Mouse (Mus musculus) forebrain, embryonic 13.5 days (tissue): ENCODE data around the gene Osmr. TPM values are rescaled to one million over a fixed set of nuclear protein-coding genes. Genes with fewer than 3 reads are reported as not detected.
"Not testable (repeated sequence)": the region's sequence is repeated elsewhere in the genome, so short reads cannot be mapped to it uniquely, and the experiment has no call there.

Experiments used
- ATAC-seq: fragments of 200-750 bp; cut with Nextera tagmentation; 2 replicates; pipeline ENCODE4 v1.8.0; 2017
- H3K27ac ChIP-seq: fragments of 300-500 bp; sonication (generic); 2 replicates; pipeline ENCODE4 v1.5.1; 2015; ENCODE audit warnings: inconsistent platforms, mild to moderate bottlenecking, moderate library complexity
- H3K27me3 ChIP-seq: fragments of 300-500 bp; sonication (generic); 2 replicates; pipeline ENCODE4 v1.6.1; 2015; ENCODE audit warnings: mild to moderate bottlenecking, inconsistent platforms
- H3K36me3 ChIP-seq: fragments of 300-500 bp; sonication (generic); 2 replicates; pipeline ENCODE4 v1.6.1; 2015; ENCODE audit warnings: mild to moderate bottlenecking, inconsistent platforms; ENCODE audit not compliant: poor library complexity, severe bottlenecking
- H3K4me1 ChIP-seq: fragments of 300-500 bp; sonication (generic); 2 replicates; pipeline ENCODE4 v1.6.1; 2015; ENCODE audit warnings: inconsistent platforms
- H3K4me2 ChIP-seq: fragments of 300-500 bp; sonication (generic); 2 replicates; pipeline ENCODE4 v1.6.1; 2015; ENCODE audit warnings: inconsistent platforms, mild to moderate bottlenecking, moderate library complexity
- H3K4me3 ChIP-seq: fragments of 300-500 bp; sonication (generic); 2 replicates; pipeline ENCODE4 v1.5.1; 2015; ENCODE audit warnings: mild to moderate bottlenecking, inconsistent platforms
- H3K9ac ChIP-seq: fragments of 300-500 bp; sonication (generic); 2 replicates; pipeline ENCODE4 v1.6.1; 2015; ENCODE audit warnings: mild to moderate bottlenecking, inconsistent platforms
- H3K9me3 ChIP-seq: fragments of 300-500 bp; sonication (generic); replicated peaks from 2 replicates; pipeline ENCODE4 v1.6.1; 2016; ENCODE audit warnings: inconsistent platforms
- WGBS: fragments of 180-500 bp; shearing (Covaris S2); methylation state at CpG from one replicate; pipeline ENCODE4 v1.1.7; 2015; 5-methylcytosine and 5-hydroxymethylcytosine counted together
- polyA plus RNA-seq: library from polyadenylated mRNA; unstranded; fragments of >200 nt; fragmentation: Nextera tagmentation; extraction: Ambion mirVana; gene quantifications from 2 replicates; pipeline ENCODE4 v1.2.1, GENCODE M21; 2015

Osmr gene
- polyA plus RNA-seq, 1 experiment from 2014 or later, result 0.75 TPM

DNA sequence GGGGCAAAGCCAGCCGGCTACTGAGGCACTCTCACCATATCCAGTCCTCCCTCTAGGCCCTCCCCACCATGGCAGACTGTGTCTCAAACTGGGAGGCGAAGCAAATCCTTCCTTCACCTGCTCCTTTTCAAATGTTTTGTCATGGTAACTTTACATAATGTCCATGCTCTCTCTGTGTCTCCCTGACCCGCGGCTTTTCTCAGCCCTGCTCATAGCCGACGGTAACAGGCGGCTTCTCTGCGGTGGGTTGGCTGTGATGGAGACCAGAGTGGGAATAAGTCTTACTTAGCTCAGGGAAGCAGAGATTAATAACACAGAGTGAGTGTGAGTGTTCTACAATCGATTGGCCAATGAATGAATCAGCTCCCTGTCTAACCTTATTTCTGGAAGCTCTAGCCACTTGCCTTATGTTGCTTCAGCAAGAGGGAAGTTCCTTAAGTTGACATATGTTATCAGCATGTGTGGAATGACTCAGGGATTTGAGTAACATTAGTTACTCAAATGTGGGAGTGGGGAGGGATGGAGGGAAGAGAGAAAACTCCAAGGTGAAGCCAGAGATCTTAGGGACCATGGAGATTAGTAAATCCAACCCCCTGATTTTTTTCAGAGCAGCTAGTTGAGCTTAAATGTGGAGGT lies 17.4 kb downstream of the Osmr start:
- WGBS, result 88% methylated on average over 9 of the region's 9 CpGs
- Histone ChIP-seq H3K27me3 (no peaks in the 10 kb centered on the region), H3K36me3 (no peaks in the 10 kb centered on the region), H3K4me2 (no peak overlapping the region), H3K9ac (no peak overlapping the region), H3K9me3 (no peaks in the 10 kb centered on the region), H3K4me1 (no peaks in the 10 kb centered on the region), H3K27ac (no peak overlapping the region), H3K4me3 (no peak overlapping the region)
- no peak for ATAC-seq

GRCm38 (mm10) chr15:6849851-6850250 lies 24.9 kb downstream of the Osmr start:
- Histone ChIP-seq H3K4me2 (no peak overlapping the region), H3K9ac (no peak overlapping the region)
- ATAC-seq, result no peak

DNA sequence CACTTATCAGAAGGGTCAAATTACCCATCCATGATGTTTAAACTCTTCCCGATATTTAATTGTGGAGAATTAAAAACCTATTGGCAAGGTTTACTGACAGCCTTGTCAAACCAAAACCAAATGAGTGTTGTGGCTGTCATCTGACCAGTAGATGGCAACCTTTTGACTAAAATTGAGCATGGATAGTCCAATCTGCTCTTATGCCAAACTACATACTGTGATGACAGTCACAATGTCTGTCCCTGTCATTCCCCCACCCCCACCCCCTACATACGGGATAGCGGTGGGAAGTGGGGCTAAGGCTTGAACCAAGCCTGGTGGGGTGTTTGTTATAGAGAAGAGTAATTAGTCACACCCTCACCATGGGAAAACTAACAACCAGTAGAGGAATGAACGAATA lies 34.6 kb downstream of the Osmr start:
- Histone ChIP-seq H3K27me3 (no peaks in the 10 kb centered on the region), H3K4me3 (no peak overlapping the region), H3K27ac (no peak overlapping the region), H3K9ac (no peak overlapping the region), H3K4me2 (no peak overlapping the region), H3K4me1 (no peaks in the 10 kb centered on the region), H3K36me3 (no peaks in the 10 kb centered on the region), H3K9me3 (no peaks in the 10 kb centered on the region)
- WGBS, result 52% methylated on average over 4 of the region's 4 CpGs
- peak; percentile 69 for ATAC-seq

More at GRCm38 (mm10) chr15:6849851-6850250, 24.9 kb downstream of the Osmr start:
- WGBS, result 43% methylated on average over 1 of the region's 1 CpGs
- no peaks in the 10 kb centered on the region for H3K4me1 ChIP-seq
- no peak overlapping the region for H3K27ac ChIP-seq
- H3K27me3 ChIP-seq, result no peaks in the 10 kb centered on the region
- no peaks in the 10 kb centered on the region for H3K36me3 ChIP-seq
- no peak overlapping the region for H3K4me3 ChIP-seq
- H3K9me3 ChIP-seq, result no peaks in the 10 kb centered on the region

GRCm38 (mm10) chr15:6815807-6816206 lies 59.0 kb downstream of the Osmr start:
- 91% methylated on average over 4 of the region's 4 CpGs for WGBS
- Histone ChIP-seq H3K27ac (no peak overlapping the region), H3K9ac (no peak overlapping the region), H3K36me3 (no peaks in the 10 kb centered on the region), H3K9me3 (peaks cover 4% of the 10 kb centered on the region), H3K4me1 (no peaks in the 10 kb centered on the region), H3K27me3 (no peaks in the 10 kb centered on the region), H3K4me3 (no peak overlapping the region), H3K4me2 (no peak overlapping the region)
- ATAC-seq, result no peak

GRCm38 (mm10) chr15:6801212-6801611 lies 73.6 kb downstream of the Osmr start:
- peaks cover 42% of the 10 kb centered on the region for H3K36me3 ChIP-seq
- H3K27me3 ChIP-seq, H3K4me1 ChIP-seq, H3K9ac ChIP-seq, H3K4me2 ChIP-seq, H3K4me3 ChIP-seq, H3K9me3 ChIP-seq, H3K27ac ChIP-seq, ATAC-seq: not testable (repeated sequence)
- WGBS, result 96% methylated on average over 8 of the region's 8 CpGs

DNA sequence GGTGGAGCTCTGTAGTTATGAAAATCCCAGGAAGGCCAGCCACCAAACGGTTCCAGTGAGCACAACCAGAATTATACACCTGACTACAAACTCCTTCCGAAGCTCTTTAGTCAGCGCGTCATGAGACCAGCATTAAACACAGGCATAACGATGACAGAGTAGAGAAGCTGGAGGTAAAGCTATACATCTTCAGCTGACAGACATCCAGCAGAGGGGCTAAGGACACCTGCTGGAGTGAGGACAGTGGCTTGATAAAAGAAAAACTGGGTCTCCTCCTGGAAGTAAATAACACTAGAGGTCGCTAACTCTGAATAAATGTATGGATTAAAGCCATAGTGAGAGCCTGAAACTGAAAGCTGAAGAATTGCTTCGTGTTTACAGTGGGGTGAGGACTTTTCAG lies 81.9 kb downstream of the Osmr start:
- H3K9me3 ChIP-seq, result no peaks in the 10 kb centered on the region
- no peak for ATAC-seq
- no peaks in the 10 kb centered on the region for H3K4me1 ChIP-seq
- no peak overlapping the region for H3K4me3 ChIP-seq
- no peak overlapping the region for H3K9ac ChIP-seq
- H3K27me3 ChIP-seq, result no peaks in the 10 kb centered on the region
- H3K4me2 ChIP-seq, result no peak overlapping the region
- no peak overlapping the region for H3K27ac ChIP-seq
- WGBS, result 86% methylated on average over 7 of the region's 7 CpGs
- H3K36me3 ChIP-seq, result peaks cover 92% of the 10 kb centered on the region

- no peak overlapping the region for H3K27ac ChIP-seq
- H3K9ac ChIP-seq, result no peak overlapping the region
- 91% methylated on average over 11 of the region's 11 CpGs for WGBS
- no peaks in the 10 kb centered on the region for H3K9me3 ChIP-seq
- H3K4me1 ChIP-seq, result no peaks in the 10 kb centered on the region
- H3K36me3 ChIP-seq, result peaks cover 90% of the 10 kb centered on the region
- no peak for ATAC-seq
- H3K4me3 ChIP-seq, result no peak overlapping the region
- H3K4me2 ChIP-seq, result no peak overlapping the region
- no peaks in the 10 kb centered on the region for H3K27me3 ChIP-seq
These were observed 83.1 kb downstream of the Osmr start for GRCm38 (mm10) chr15:6791648-6792047.

DNA sequence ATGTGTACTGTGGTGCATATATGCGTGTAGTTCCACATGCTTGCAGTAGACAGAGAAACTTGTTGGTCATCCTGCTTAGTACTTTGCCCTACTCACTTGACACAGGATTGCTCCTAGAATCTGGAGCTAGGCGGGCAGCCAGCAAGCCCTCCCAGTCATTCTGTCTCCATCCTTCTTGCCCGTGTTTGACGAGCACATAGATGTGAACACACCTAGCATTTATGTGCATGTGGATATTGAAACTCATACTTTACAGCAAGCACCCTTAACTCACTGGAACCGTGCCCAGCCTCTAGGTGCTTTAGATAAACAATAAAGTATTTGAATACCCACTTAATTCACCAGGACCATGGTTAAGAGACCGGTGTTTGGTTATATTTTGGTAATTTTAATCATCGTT lies 84.8 kb downstream of the Osmr start:
- WGBS, result 91% methylated on average over 7 of the region's 7 CpGs
- Histone ChIP-seq H3K36me3 (peaks cover 86% of the 10 kb centered on the region), H3K4me2 (no peak overlapping the region), H3K9ac (no peak overlapping the region), H3K4me3 (no peak overlapping the region), H3K9me3 (no peaks in the 10 kb centered on the region), H3K4me1 (no peaks in the 10 kb centered on the region), H3K27me3 (no peaks in the 10 kb centered on the region), H3K27ac (no peak overlapping the region)
- no peak for ATAC-seq

GRCm38 (mm10) chr15:6787236-6787635 lies 87.5 kb downstream of the Osmr start:
- no peak overlapping the region for H3K9ac ChIP-seq
- no peaks in the 10 kb centered on the region for H3K4me1 ChIP-seq
- H3K36me3 ChIP-seq, result peaks cover 81% of the 10 kb centered on the region
- H3K27ac ChIP-seq, result no peak overlapping the region
- WGBS, result 97% methylated on average over 10 of the region's 10 CpGs
- no peak overlapping the region for H3K4me3 ChIP-seq
- H3K4me2 ChIP-seq, result no peak overlapping the region
- no peaks in the 10 kb centered on the region for H3K9me3 ChIP-seq
- no peak for ATAC-seq
- H3K27me3 ChIP-seq, result no peaks in the 10 kb centered on the region

DNA sequence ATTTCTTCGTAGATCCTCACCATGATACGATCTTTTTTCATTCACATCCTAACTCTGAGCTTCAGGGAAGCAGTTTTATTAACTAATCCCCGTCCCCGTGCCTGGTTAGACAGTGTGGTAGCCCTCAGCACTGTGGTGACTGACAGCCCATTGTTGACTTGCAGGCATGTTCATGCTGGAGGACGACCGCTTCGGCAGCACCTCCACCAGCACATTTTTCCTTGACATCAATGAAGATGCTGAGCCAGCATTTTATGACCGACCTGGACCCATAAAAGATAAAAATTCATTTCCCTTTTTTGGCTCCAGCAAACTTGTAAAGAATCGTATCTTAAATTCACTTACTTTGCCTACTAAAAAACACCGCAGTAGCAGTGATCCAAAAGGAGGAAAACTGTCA lies 88.6 kb downstream of the Osmr start:
- H3K9ac ChIP-seq, result no peak overlapping the region
- no peak overlapping the region for H3K4me2 ChIP-seq
- H3K4me3 ChIP-seq, result no peak overlapping the region
- no peaks in the 10 kb centered on the region for H3K27me3 ChIP-seq
- ATAC-seq, result no peak
- no peaks in the 10 kb centered on the region for H3K4me1 ChIP-seq
- no peak overlapping the region for H3K27ac ChIP-seq
- WGBS, result 94% methylated on average over 10 of the region's 10 CpGs
- no peaks in the 10 kb centered on the region for H3K9me3 ChIP-seq
- peaks cover 82% of the 10 kb centered on the region for H3K36me3 ChIP-seq

DNA sequence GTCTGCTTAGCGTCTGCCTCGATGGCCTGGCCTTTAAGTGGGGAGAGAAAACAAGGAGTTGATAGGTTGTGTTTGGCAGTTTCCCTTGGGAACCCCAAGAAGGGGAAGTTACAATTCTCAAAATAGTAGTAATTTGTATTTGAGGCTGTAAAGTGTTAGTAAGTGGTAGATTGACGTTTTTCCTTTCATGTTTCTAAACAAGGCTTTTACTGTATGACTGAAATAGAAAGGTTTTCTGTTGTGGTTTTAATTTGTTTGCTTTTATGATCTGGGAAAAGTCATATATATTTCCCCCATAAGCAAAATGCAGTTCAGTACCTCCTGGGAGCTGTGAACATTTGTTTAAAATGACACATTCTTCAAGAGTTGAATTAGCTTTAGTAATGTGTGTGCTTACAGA lies 102.5 kb downstream of the Osmr start:
- Histone ChIP-seq H3K4me1 (no peaks in the 10 kb centered on the region), H3K27ac (no peak overlapping the region), H3K27me3 (no peaks in the 10 kb centered on the region), H3K9me3 (no peaks in the 10 kb centered on the region), H3K4me2 (no peak overlapping the region), H3K9ac (no peak overlapping the region), H3K36me3 (peaks cover 66% of the 10 kb centered on the region), H3K4me3 (no peak overlapping the region)
- WGBS, result 95% methylated on average over 3 of the region's 3 CpGs
- no peak for ATAC-seq
